Mouse (Mus musculus) liver, postnatal 0 days (tissue): ENCODE results near the gene Tmem178.

ENCODE experiments used
- CTCF ChIP-seq: sonication (generic); IDR thresholded peaks from 2 replicates; pipeline ENCODE4 v1.5.1; 2016; ENCODE audit warnings: antibody characterized with exemption, low read depth
- EP300 ChIP-seq: IDR thresholded peaks from 2 replicates; pipeline ENCODE4 v1.6.1; 2016; ENCODE audit warnings: antibody characterized with exemption, low read depth, mild to moderate bottlenecking

DNA sequence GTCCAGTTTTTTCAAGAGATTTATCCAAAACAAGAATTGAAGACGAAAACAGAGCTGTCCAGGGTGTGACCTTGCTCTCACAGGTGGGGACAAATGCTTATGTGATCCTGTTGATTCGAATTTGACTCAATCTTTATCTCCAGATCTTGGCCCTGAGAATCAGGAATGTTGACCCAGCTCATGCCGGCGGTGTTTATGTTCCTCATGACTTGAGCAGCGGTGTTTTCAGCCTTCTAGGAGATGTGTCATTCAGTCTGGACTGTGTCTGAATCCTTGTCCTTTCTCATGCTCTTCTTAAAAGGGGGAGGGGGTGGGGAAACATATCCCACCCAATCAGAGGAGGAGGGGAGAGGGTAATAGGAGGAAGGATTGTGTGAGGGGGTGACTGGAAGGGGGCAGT lies 7.9 kb upstream of the Tmem178 start:
- TF ChIP-seq CTCF (no peak), EP300 (no peak)
